ENCODE assay signal across 9 mouse cellular contexts in the genomic region with DNA sequence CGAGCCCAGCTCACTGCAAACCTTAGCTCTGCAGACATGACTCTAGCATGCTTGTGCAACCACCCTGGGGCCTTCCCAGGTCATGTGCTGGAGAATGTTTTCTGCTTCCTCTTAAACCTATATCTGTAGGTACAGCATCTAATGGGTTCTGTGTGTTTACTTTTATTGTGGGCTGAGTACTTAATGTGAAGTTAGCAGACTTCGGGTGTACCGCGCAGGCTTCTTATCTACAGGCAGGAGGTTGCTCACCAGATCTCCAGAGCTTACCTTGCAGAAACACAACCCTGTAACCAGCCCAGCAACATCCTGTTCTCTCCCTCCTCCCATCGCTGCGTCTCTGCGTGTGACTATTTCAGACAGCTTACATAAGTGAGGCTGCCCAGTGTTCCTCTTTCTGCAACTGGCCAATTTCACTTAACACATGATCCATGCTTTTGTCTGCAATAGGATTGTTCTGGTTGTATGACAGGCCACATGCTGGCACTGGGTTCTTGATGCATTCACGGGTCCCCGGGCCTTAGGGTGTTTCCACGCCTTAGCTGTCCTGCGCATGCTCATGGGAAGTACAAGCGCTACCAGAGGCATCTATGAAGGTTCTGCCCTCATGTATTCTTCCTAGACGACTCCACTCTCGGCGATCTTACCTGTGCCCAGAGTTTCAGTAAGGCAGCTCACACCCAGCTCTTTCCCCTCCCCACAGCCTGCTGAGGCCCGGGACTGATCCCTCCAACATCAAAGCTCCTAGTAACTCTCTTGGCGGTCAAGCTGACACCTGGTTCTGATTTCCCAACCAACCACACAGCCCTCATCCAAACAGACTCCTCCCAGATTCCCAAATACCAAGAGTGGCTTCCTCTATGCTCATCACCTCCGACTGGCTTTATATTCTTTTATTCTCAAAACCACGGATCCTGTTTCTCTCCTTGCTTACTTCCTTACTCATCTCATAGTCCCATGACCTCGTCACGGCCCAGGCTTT.
DNase-seq lines count a peak whose midpoint lies in the region; ATAC-seq and TF ChIP-seq lines count a peak whose summit lies in the region.
"Had no signal": no experiment of that assay in that cellular context is flagged by ENCODE, and none has a peak within 500 bp of the region (broad histone marks: within the 10 kb centered on the region; RNA-seq: fewer than 3 reads in every experiment).

No protein-coding gene starts in this region.

- no peaks in the 10 kb centered on the region for H3K27me3 ChIP-seq in lung, embryonic 14.5 days (ENCODE audit: insufficient read depth, low read length)
- no peaks in the 10 kb centered on the region for H3K27me3 ChIP-seq in limb, embryonic 15.5 days
- no peaks in the 10 kb centered on the region for H3K27me3 ChIP-seq in spleen, adult 2 months (ENCODE audit: control insufficient read depth, insufficient read depth, low read length)
- no peaks in the 10 kb centered on the region for H3K27me3 ChIP-seq in hindbrain, postnatal 0 days (ENCODE audit: insufficient read depth, low read length)
- H3K27me3 ChIP-seq in forebrain, embryonic 16.5 days (replicated peaks; ENCODE audit: control insufficient read depth, insufficient read depth, low read length), result no peaks in the 10 kb centered on the region

- TF ChIP-seq POLR2A in spleen, adult 2 months (IDR thresholded peaks at IDR 0.05; ENCODE audit: low read depth, low read length), result no peak

- 62% methylated on average over 21 of the region's 21 CpGs for WGBS in lung, embryonic 14.5 days
- 48% methylated on average over 21 of the region's 21 CpGs for WGBS in limb, embryonic 15.5 days
- 25% methylated on average over 21 of the region's 21 CpGs for WGBS in spleen, adult 2 months
- WGBS in hindbrain, postnatal 0 days, result 86% methylated on average over 21 of the region's 21 CpGs
- WGBS in forebrain, embryonic 16.5 days, result 89% methylated on average over 21 of the region's 21 CpGs

- H3K4me2 ChIP-seq in lung, embryonic 14.5 days, result no peak overlapping the region
- H3K4me2 ChIP-seq in limb, embryonic 15.5 days, result no peak overlapping the region
- no peak overlapping the region for H3K4me2 ChIP-seq in hindbrain, postnatal 0 days (ENCODE audit: low read depth, low read length)
- no peak overlapping the region for H3K4me2 ChIP-seq in forebrain, embryonic 16.5 days (ENCODE audit: low read length)

- 0 out of 2 replicates have a peak, but pooled peaks cover 3% of the 10 kb centered on the region for H3K4me1 ChIP-seq in lung, embryonic 14.5 days (ENCODE audit: insufficient read depth)
- H3K4me1 ChIP-seq in limb, embryonic 15.5 days, result peaks cover 40% of the 10 kb centered on the region
- H3K4me1 ChIP-seq in spleen, adult 2 months (ENCODE audit: control insufficient read depth, insufficient read depth, insufficient read length), result peaks cover 7% of the 10 kb centered on the region; the same call in 1 of the 2 replicates
- no peaks in the 10 kb centered on the region for H3K4me1 ChIP-seq in hindbrain, postnatal 0 days (ENCODE audit: insufficient read depth, low read length)
- peaks cover 2% of the 10 kb centered on the region; the same call in 1 of the 2 replicates for H3K4me1 ChIP-seq in forebrain, embryonic 16.5 days (replicated peaks; ENCODE audit: control insufficient read depth, insufficient read depth, low read length)

- ATAC-seq in lung, embryonic 14.5 days (ENCODE audit: insufficient read depth), result no peak
- ATAC-seq in common myeloid progenitor, adult 5-6 weeks (replicated peaks; ENCODE audit: low read depth, poor library complexity, severe bottlenecking), result peak; percentile 68
- no peak for ATAC-seq in limb, embryonic 15.5 days (ENCODE audit: insufficient number of reproducible peaks, low FRiP score, low TSS enrichment, low read depth)
- no peak for ATAC-seq in hindbrain, postnatal 0 days
- no peak for ATAC-seq in forebrain, embryonic 16.5 days

- H3K27ac ChIP-seq in lung, embryonic 14.5 days (ENCODE audit: low read depth), result peak overlapping the region; percentile 24; the same call in 1 of the 2 replicates
- peak overlapping the region; percentile 0; the same call in 1 of the 2 replicates for H3K27ac ChIP-seq in limb, embryonic 15.5 days
- H3K27ac ChIP-seq in spleen, adult 2 months (ENCODE audit: insufficient read depth, low read length), result peak overlapping the region; percentile 78
- H3K27ac ChIP-seq in hindbrain, postnatal 0 days, result no peak overlapping the region
- H3K27ac ChIP-seq in forebrain, embryonic 16.5 days (ENCODE audit: low read length), result no peak overlapping the region

- TF ChIP-seq CTCF in lung, embryonic 14.5 days (IDR thresholded peaks at IDR 0.05; ENCODE audit: low read depth), result no peak
- no peak for TF ChIP-seq CTCF in spleen, adult 2 months (IDR thresholded peaks at IDR 0.05; ENCODE audit: extremely low read depth, insufficient read depth, insufficient read length, insufficient replicate concordance)
- TF ChIP-seq CTCF in hindbrain, postnatal 0 days (IDR thresholded peaks at IDR 0.05; ENCODE audit: low read depth), result no peak

- H3K4me3 ChIP-seq in lung, embryonic 14.5 days (ENCODE audit: low read depth, low read length), result no peak overlapping the region
- no peak overlapping the region for H3K4me3 ChIP-seq in limb, embryonic 15.5 days
- H3K4me3 ChIP-seq in spleen, adult 2 months (ENCODE audit: extremely low read depth, insufficient read depth, insufficient read length), result peak overlapping the region; percentile 27; the same call in 1 of the 2 replicates
- no peak overlapping the region for H3K4me3 ChIP-seq in hindbrain, postnatal 0 days (ENCODE audit: low read length)
- H3K4me3 ChIP-seq in forebrain, embryonic 16.5 days (replicated peaks; ENCODE audit: low read length), result no peak overlapping the region
- H3K4me3 ChIP-seq: erythroblast, embryonic 14.5 days had no signal

- H3K9ac ChIP-seq in lung, embryonic 14.5 days, result no peak overlapping the region
- H3K9ac ChIP-seq in limb, embryonic 15.5 days, result no peak overlapping the region
- no peak overlapping the region for H3K9ac ChIP-seq in hindbrain, postnatal 0 days (replicated peaks; ENCODE audit: low read length)
- H3K9ac ChIP-seq in forebrain, embryonic 16.5 days (replicated peaks; ENCODE audit: low read depth, low read length), result no peak overlapping the region

- H3K9me3 ChIP-seq in lung, embryonic 14.5 days (ENCODE audit: low read depth, low read length), result no peaks in the 10 kb centered on the region
- H3K9me3 ChIP-seq in limb, embryonic 15.5 days, result no peaks in the 10 kb centered on the region
- H3K9me3 ChIP-seq in hindbrain, postnatal 0 days (ENCODE audit: low read length), result no peaks in the 10 kb centered on the region
- no peaks in the 10 kb centered on the region for H3K9me3 ChIP-seq in forebrain, embryonic 16.5 days (ENCODE audit: control insufficient read depth, low read length)

- DNase-seq in lung, embryonic 14.5 days, result no peak
- no peak for DNase-seq in lung, postnatal 10 days
- peak; percentile 17 to 41 for DNase-seq in spleen, adult 2 months (ENCODE audit: low read depth in 1 of 2, low spot score in 2 of 2)
- no peak for DNase-seq in kidney, postnatal 25 days
- DNase-seq in hindbrain, postnatal 0 days (ENCODE audit: low spot score), result no peak

- no peaks in the 10 kb centered on the region for H3K36me3 ChIP-seq in lung, embryonic 14.5 days (ENCODE audit: insufficient read depth)
- H3K36me3 ChIP-seq in limb, embryonic 15.5 days, result no peaks in the 10 kb centered on the region
- H3K36me3 ChIP-seq in spleen, adult 2 months (ENCODE audit: control insufficient read depth, insufficient read depth, low read length), result no peaks in the 10 kb centered on the region
- no peaks in the 10 kb centered on the region for H3K36me3 ChIP-seq in hindbrain, postnatal 0 days (ENCODE audit: insufficient read depth, low read length)
- no peaks in the 10 kb centered on the region for H3K36me3 ChIP-seq in forebrain, embryonic 16.5 days (ENCODE audit: control insufficient read depth, insufficient read depth)

Comparison
In these comparisons a context has a peak if more than half of its experiments do, and no peak if none do; other contexts are left out.
1. DNase-seq: peak in spleen, adult 2 months (2 of 2); none in lung, embryonic 14.5 days (single experiment), lung, postnatal 10 days (single experiment), kidney, postnatal 25 days (0 of 2) and hindbrain, postnatal 0 days (single experiment).
2. H3K27ac ChIP-seq: peak in lung, embryonic 14.5 days (single experiment), limb, embryonic 15.5 days (single experiment) and spleen, adult 2 months (single experiment); none in hindbrain, postnatal 0 days (single experiment) and forebrain, embryonic 16.5 days (single experiment).